Mouse (Mus musculus): ENCODE measurements around the gene Ackr3. TPM values are rescaled to one million over a fixed set of nuclear protein-coding genes. Genes with fewer than 3 reads are reported as not detected.

Gene Ackr3
- polyA plus RNA-seq, 1 experiment from 2014 or later: 51.0 TPM

GRCm38 (mm10) chr1:90253465-90253864 is 49.7 kb downstream of the Ackr3 start:
- H3K4me3 ChIP-seq (ENCODE audit: control insufficient read depth in 1 of 2, insufficient read depth in 1 of 2, low read depth in 1 of 2, low read length in 2 of 2): no peak overlapping the region
- H3K9me3 ChIP-seq (ENCODE audit: control insufficient read depth, low read length): no peaks in the 10 kb centered on the region
- no peak overlapping the region for H3K9ac ChIP-seq (ENCODE audit: low read length)
- H3K27ac ChIP-seq (replicated peaks in 1 of 2; ENCODE audit: control insufficient read depth in 1 of 2, insufficient read depth in 1 of 2, low read depth in 2 of 2, low read length in 2 of 2): no peak overlapping the region
- H3K36me3 ChIP-seq (ENCODE audit: control insufficient read depth, insufficient read depth, low read length): no peaks in the 10 kb centered on the region
- no peaks in the 10 kb centered on the region for H3K27me3 ChIP-seq (ENCODE audit: control insufficient read depth, insufficient read depth, low read length)
- H3K4me1 ChIP-seq (ENCODE audit: control insufficient read depth in 2 of 2, insufficient read depth in 2 of 2, low read length in 2 of 2): peaks cover 4 to 10% of the 10 kb centered on the region in 2 experiments; a peak in 3 of 4 replicates
- H3K4me2 ChIP-seq (ENCODE audit: low read length): no peak overlapping the region
- 88% methylated on average over 10 of the region's 10 CpGs for WGBS
- no peak for ATAC-seq (ENCODE audit: insufficient number of reproducible peaks, insufficient read depth, low FRiP score, low read depth)

- Histone ChIP-seq H3K9ac (ENCODE audit: low read length) (no peak overlapping the region), H3K9me3 (ENCODE audit: control insufficient read depth, low read length) (no peaks in the 10 kb centered on the region), H3K4me1 (ENCODE audit: control insufficient read depth in 2 of 2, insufficient read depth in 2 of 2, low read length in 2 of 2) (peaks cover 2 to 10% of the 10 kb centered on the region in 2 experiments; a peak in 2 of 4 replicates), H3K4me2 (ENCODE audit: low read length) (no peak overlapping the region), H3K36me3 (ENCODE audit: control insufficient read depth, insufficient read depth, low read length) (no peaks in the 10 kb centered on the region), H3K27me3 (ENCODE audit: control insufficient read depth, insufficient read depth, low read length) (no peaks in the 10 kb centered on the region), H3K27ac (replicated peaks in 1 of 2; ENCODE audit: control insufficient read depth in 1 of 2, insufficient read depth in 1 of 2, low read depth in 2 of 2, low read length in 2 of 2) (no peak overlapping the region), H3K4me3 (ENCODE audit: control insufficient read depth in 1 of 2, insufficient read depth in 1 of 2, low read depth in 1 of 2, low read length in 2 of 2) (no peak overlapping the region)
- 57% methylated on average over 11 of the region's 11 CpGs for WGBS
- no peak for ATAC-seq (ENCODE audit: insufficient number of reproducible peaks, insufficient read depth, low FRiP score, low read depth)
Measured at GRCm38 (mm10) chr1:90258253-90258887, 54.6 kb downstream of the Ackr3 start.

- Histone ChIP-seq H3K36me3 (ENCODE audit: control insufficient read depth, insufficient read depth, low read length) (no peaks in the 10 kb centered on the region), H3K4me3 (ENCODE audit: control insufficient read depth in 1 of 2, insufficient read depth in 1 of 2, low read depth in 1 of 2, low read length in 2 of 2) (no peak overlapping the region), H3K4me2 (ENCODE audit: low read length) (no peak overlapping the region), H3K27ac (replicated peaks in 1 of 2; ENCODE audit: control insufficient read depth in 1 of 2, insufficient read depth in 1 of 2, low read depth in 2 of 2, low read length in 2 of 2) (no peak overlapping the region), H3K4me1 (ENCODE audit: control insufficient read depth in 2 of 2, insufficient read depth in 2 of 2, low read length in 2 of 2) (peaks cover 2 to 8% of the 10 kb centered on the region in 2 experiments; a peak in 2 of 4 replicates), H3K9me3 (ENCODE audit: control insufficient read depth, low read length) (no peaks in the 10 kb centered on the region), H3K27me3 (ENCODE audit: control insufficient read depth, insufficient read depth, low read length) (no peaks in the 10 kb centered on the region), H3K9ac (ENCODE audit: low read length) (no peak overlapping the region)
- 77% methylated on average over 11 of the region's 11 CpGs for WGBS
- ATAC-seq (ENCODE audit: insufficient number of reproducible peaks, insufficient read depth, low FRiP score, low read depth): no peak
Measured at GRCm38 (mm10) chr1:90260704-90261581, 57.2 kb downstream of the Ackr3 start.

- H3K4me1 ChIP-seq (ENCODE audit: control insufficient read depth in 2 of 2, insufficient read depth in 2 of 2, low read length in 2 of 2): peaks cover 0 to 2% of the 10 kb centered on the region in 2 experiments; a peak in 1 of 4 replicates
- H3K9me3 ChIP-seq (ENCODE audit: control insufficient read depth, low read length): no peaks in the 10 kb centered on the region
- no peaks in the 10 kb centered on the region for H3K27me3 ChIP-seq (ENCODE audit: control insufficient read depth, insufficient read depth, low read length)
- H3K36me3 ChIP-seq (ENCODE audit: control insufficient read depth, insufficient read depth, low read length): no peaks in the 10 kb centered on the region
- WGBS: 60% methylated on average over 8 of the region's 8 CpGs
- no peak for ATAC-seq (ENCODE audit: insufficient number of reproducible peaks, insufficient read depth, low FRiP score, low read depth)
- H3K4me3 ChIP-seq (ENCODE audit: control insufficient read depth in 1 of 2, insufficient read depth in 1 of 2, low read depth in 1 of 2, low read length in 2 of 2): no peak overlapping the region
- H3K27ac ChIP-seq (replicated peaks in 1 of 2; ENCODE audit: control insufficient read depth in 1 of 2, insufficient read depth in 1 of 2, low read depth in 2 of 2, low read length in 2 of 2): no peak overlapping the region
- H3K9ac ChIP-seq (ENCODE audit: low read length): no peak overlapping the region
- H3K4me2 ChIP-seq (ENCODE audit: low read length): no peak overlapping the region
Measured at GRCm38 (mm10) chr1:90262380-90262779, 58.6 kb downstream of the Ackr3 start.

Other genes starting within 250 kb of the Ackr3 start
- 0.94 and 1.0 TPM in 2 replicates for gene Asb18, start 189.3 kb upstream of the Ackr3 start, polyA plus RNA-seq (2014; fragmentation: Nextera tagmentation; extraction: Ambion mirVana)
- gene Iqca, start 50.6 kb upstream of the Ackr3 start, polyA plus RNA-seq (2014; fragmentation: Nextera tagmentation; extraction: Ambion mirVana): not detected in 2 replicates